Mouse (Mus musculus) kidney, adult 2 months (tissue): Measurements from ENCODE around the gene 4930486L24Rik. TPM values are rescaled to one million over a fixed set of nuclear protein-coding genes. Genes with fewer than 3 reads are reported as not detected.

ENCODE experiments used
- DNase-seq: peaks from one replicate; pipeline ENCODE4 v3.0.0; 2021
- H3K27ac ChIP-seq: fragments of 200-500 bp; 2 replicates; pipeline ENCODE4 v1.5.1; 2012; ENCODE audit warnings: low read depth, low read length, control low read depth, inconsistent platforms; ENCODE audit not compliant: insufficient read depth
- H3K27me3 ChIP-seq: fragments of 200-500 bp; replicated peaks from 2 replicates; pipeline ENCODE4 v1.6.1; 2012; ENCODE audit warnings: mild to moderate bottlenecking, moderate library complexity, low read length, inconsistent platforms; ENCODE audit not compliant: control insufficient read depth, insufficient read depth
- H3K36me3 ChIP-seq: fragments of 200-500 bp; 2 replicates; pipeline ENCODE4 v1.6.1; 2012; ENCODE audit warnings: mild to moderate bottlenecking, moderate library complexity, low read length, inconsistent platforms; ENCODE audit not compliant: control insufficient read depth, insufficient read depth
- H3K4me1 ChIP-seq: fragments of 200-500 bp; 2 replicates; pipeline ENCODE4 v1.6.1; 2011; ENCODE audit warnings: low read length; ENCODE audit not compliant: control insufficient read depth, insufficient read depth
- H3K4me3 ChIP-seq: fragments of 200-500 bp; 2 replicates; pipeline ENCODE4 v1.5.1; 2011; ENCODE audit warnings: mild to moderate bottlenecking, low read depth, low read length, control low read depth; ENCODE audit not compliant: insufficient read depth
- CTCF ChIP-seq: fragments of 200-500 bp; conservative IDR thresholded peaks from 2 replicates; pipeline ENCODE4 v1.5.1; 2011; ENCODE audit warnings: low read depth, mild to moderate bottlenecking, control low read depth, low read length, moderate library complexity, mixed read lengths; ENCODE audit not compliant: insufficient read depth, insufficient read length
- POLR2A ChIP-seq: fragments of 200-500 bp; IDR thresholded peaks from one replicate; pipeline ENCODE4 v1.6.1; 2011; ENCODE audit warnings: low read depth, low read length, control low read depth
- WGBS: fragments of 180-500 bp; shearing (Covaris S2); methylation state at CpG from one replicate; pipeline ENCODE4 v1.1.7; 2018; 5-methylcytosine and 5-hydroxymethylcytosine counted together
- polyA plus RNA-seq: library from polyadenylated mRNA; depleted of rRNA; stranded (reverse); fragments of >200 nt; gene quantifications from 2 replicates; pipeline ENCODE4 v1.2.3, GENCODE M21; 2012; rRNA removed

Gene 4930486L24Rik
- polyA plus RNA-seq, 1 experiment: 0.52 TPM

- WGBS: 83% methylated on average over 6 of the region's 6 CpGs
- no peak for DNase-seq
- H3K27me3 ChIP-seq: no peaks in the 10 kb centered on the region
- H3K36me3 ChIP-seq: no peaks in the 10 kb centered on the region
- no peak overlapping the region for H3K4me3 ChIP-seq
- no peaks in the 10 kb centered on the region for H3K4me1 ChIP-seq
- no peak for TF ChIP-seq POLR2A
- H3K27ac ChIP-seq: no peak overlapping the region
These were observed 51.5 kb downstream of the 4930486L24Rik start for GRCm38 (mm10) chr13:60812768-60813167.

GRCm38 (mm10) chr13:60809690-60810089 is 54.6 kb downstream of the 4930486L24Rik start:
- WGBS: 63% methylated on average over 2 of the region's 2 CpGs
- no peak for DNase-seq
- no peaks in the 10 kb centered on the region for H3K27me3 ChIP-seq
- TF ChIP-seq CTCF (no peak), POLR2A (no peak)
- H3K4me3 ChIP-seq: no peak overlapping the region
- no peak overlapping the region for H3K27ac ChIP-seq
- no peaks in the 10 kb centered on the region for H3K4me1 ChIP-seq
- H3K36me3 ChIP-seq: no peaks in the 10 kb centered on the region

- 78% methylated on average over 1 of the region's 1 CpGs for WGBS
These were observed 61.5 kb downstream of the 4930486L24Rik start, which contains the start of gene Ctsll3 for GRCm38 (mm10) chr13:60802749-60803148. Gene Ctsll3, minus strand, starts transcription at chr13:60802849.

More at GRCm38 (mm10) chr13:60802749-60803148, 61.5 kb downstream of the 4930486L24Rik start, which contains the start of gene Ctsll3:
- Histone ChIP-seq H3K27ac (no peak within 1 kb of the TSS), H3K36me3 (no peaks in the 10 kb centered on the region), H3K27me3 (no peaks in the 10 kb centered on the region), H3K4me3 (no peak within 1 kb of the TSS), H3K4me1 (no peaks in the 10 kb centered on the region)
- no peak for DNase-seq
- TF ChIP-seq POLR2A: no peak
- no peak for TF ChIP-seq CTCF

Other genes with a start within 250 kb of the 4930486L24Rik start
- gene BC051665, start 78.1 kb downstream of the 4930486L24Rik start, polyA plus RNA-seq: not detected in 2 replicates
- not detected in 2 replicates for gene Ctsll3, start 61.6 kb downstream of the 4930486L24Rik start, polyA plus RNA-seq
- gene Gm49392, start 32.4 kb upstream of the 4930486L24Rik start, polyA plus RNA-seq: 0.23 TPM in 1 of 2 replicates, not detected in the other
- gene Ctla2b, start 33.0 kb upstream of the 4930486L24Rik start, polyA plus RNA-seq: 0.34 and 1.7 TPM in 2 replicates
- not detected in 2 replicates for gene Tpbpb, start 40.4 kb upstream of the 4930486L24Rik start, polyA plus RNA-seq
- not detected in 2 replicates for gene Gm49393, start 71.1 kb upstream of the 4930486L24Rik start, polyA plus RNA-seq
- 1.4 and 2.1 TPM in 2 replicates for gene Gm49391, start 72.1 kb upstream of the 4930486L24Rik start, polyA plus RNA-seq
- 8.2 and 12.4 TPM in 2 replicates for gene Ctla2a, start 72.2 kb upstream of the 4930486L24Rik start, polyA plus RNA-seq
- not detected in 2 replicates for gene Tpbpa, start 77.5 kb upstream of the 4930486L24Rik start, polyA plus RNA-seq
- gene Ctsj, start 141.5 kb upstream of the 4930486L24Rik start, polyA plus RNA-seq: not detected in 2 replicates
- gene Ctsq, start 176.2 kb upstream of the 4930486L24Rik start, polyA plus RNA-seq: not detected in 2 replicates